Mouse (Mus musculus) embryonic facial prominence, embryonic 11.5 days (tissue): ENCODE data around the gene Pde1b. TPM values are rescaled to one million over a fixed set of nuclear protein-coding genes. Genes with fewer than 3 reads are reported as not detected.
A peak's percentile ranks its signal among the peaks of the same experiment; 100 is the strongest.

Experiments used
- ATAC-seq: fragments of 200-750 bp; cut with Nextera tagmentation; replicated peaks from 2 replicates; pipeline ENCODE4 v1.8.0; 2017; ENCODE audit warnings: low read depth; ENCODE audit not compliant: insufficient number of reproducible peaks, low FRiP score, low TSS enrichment
- DNase-seq: peaks from one replicate; pipeline ENCODE4 v3.0.0-alpha.2; 2015; ENCODE audit warnings: low spot score
- H3K27ac ChIP-seq: fragments of 300-500 bp; sonication (generic); replicated peaks from 2 replicates; pipeline ENCODE4 v1.5.1; 2014; ENCODE audit warnings: mild to moderate bottlenecking, low read depth, low read length, control low read depth
- H3K27me3 ChIP-seq: fragments of 300-500 bp; sonication (generic); 2 replicates; pipeline ENCODE4 v1.6.1; 2014; ENCODE audit warnings: mild to moderate bottlenecking, low read length, moderate library complexity, mixed read lengths; ENCODE audit not compliant: control insufficient read depth, insufficient read depth
- H3K36me3 ChIP-seq: fragments of 300-500 bp; sonication (generic); replicated peaks from 2 replicates; pipeline ENCODE4 v1.6.1; 2014; ENCODE audit warnings: low read depth, mild to moderate bottlenecking, low read length, moderate library complexity, mixed read lengths; ENCODE audit not compliant: control insufficient read depth, insufficient read depth
- H3K4me1 ChIP-seq: fragments of 300-500 bp; sonication (generic); 2 replicates; pipeline ENCODE4 v1.6.1; 2014; ENCODE audit warnings: low read length, mixed read lengths; ENCODE audit not compliant: control insufficient read depth, insufficient read depth
- H3K4me2 ChIP-seq: fragments of 300-500 bp; sonication (generic); 2 replicates; pipeline ENCODE4 v1.6.1; 2014; ENCODE audit warnings: low read depth, mild to moderate bottlenecking, control low read depth, low read length, moderate library complexity
- H3K4me3 ChIP-seq: fragments of 300-500 bp; sonication (generic); 2 replicates; pipeline ENCODE4 v1.5.1; 2014; ENCODE audit warnings: low read depth, low read length, control low read depth
- H3K9ac ChIP-seq: fragments of 300-500 bp; sonication (generic); replicated peaks from 2 replicates; pipeline ENCODE4 v1.6.1; 2014; ENCODE audit warnings: mild to moderate bottlenecking, control low read depth, low read length
- H3K9me3 ChIP-seq: fragments of 300-500 bp; sonication (generic); replicated peaks from 2 replicates; pipeline ENCODE4 v1.6.1; 2016; ENCODE audit warnings: mild to moderate bottlenecking, low read length, inconsistent platforms, mixed read lengths; ENCODE audit not compliant: control insufficient read depth
- WGBS: fragments of 180-500 bp; shearing (Covaris S2); extraction: QIAGEN DNeasy Blood & Tissue Kit; methylation state at CpG from one replicate; pipeline ENCODE4 v1.1.7; 2014; 5-methylcytosine and 5-hydroxymethylcytosine counted together
- polyA plus RNA-seq: library from polyadenylated mRNA; unstranded; fragments of >200 nt; fragmentation: Nextera tagmentation; extraction: Ambion mirVana; gene quantifications from 2 replicates; pipeline ENCODE4 v1.2.1, GENCODE M21; 2014

Pde1b gene
- polyA plus RNA-seq, 1 experiment from 2014 or later, result 8.4 TPM

- Histone ChIP-seq H3K9me3 (no peaks in the 10 kb centered on the region), H3K36me3 (no peaks in the 10 kb centered on the region), H3K27me3 (no peaks in the 10 kb centered on the region; the same call in 1 of the 2 replicates), H3K4me2 (no peak overlapping the region), H3K9ac (no peak overlapping the region), H3K4me1 (no peaks in the 10 kb centered on the region; the same call in 1 of the 2 replicates), H3K4me3 (no peak overlapping the region), H3K27ac (no peak overlapping the region)
- no peak; the same call in 1 of the 2 replicates for ATAC-seq
- WGBS, result 70% methylated on average over 10 of the region's 10 CpGs
- DNase-seq, result no peak
Observed at GRCm38 (mm10) chr15:103496204-103497140, 6.4 kb upstream of the Pde1b start.

GRCm38 (mm10) chr15:103498157-103498556, 4.7 kb upstream of the Pde1b start:
- Histone ChIP-seq H3K9ac (no peak overlapping the region), H3K4me2 (no peak overlapping the region), H3K4me3 (no peak overlapping the region), H3K27ac (no peak overlapping the region), H3K4me1 (no peaks in the 10 kb centered on the region; the same call in 1 of the 2 replicates), H3K27me3 (no peaks in the 10 kb centered on the region; the same call in 1 of the 2 replicates), H3K36me3 (no peaks in the 10 kb centered on the region), H3K9me3 (no peaks in the 10 kb centered on the region)
- WGBS, result 27% methylated on average over 3 of the region's 3 CpGs
- DNase-seq (peak; percentile 63), ATAC-seq (peak; percentile 30; the same call in 1 of the 2 replicates)

- H3K36me3 ChIP-seq, result no peaks in the 10 kb centered on the region
- 58% methylated on average over 1 of the region's 1 CpGs for WGBS
Observed at GRCm38 (mm10) chr15:103500723-103501122, 2.1 kb upstream of the Pde1b start.

GRCm38 (mm10) chr15:103501186-103501585, 1.6 kb upstream of the Pde1b start:
- no peaks in the 10 kb centered on the region; the same call in 1 of the 2 replicates for H3K4me1 ChIP-seq
- H3K27me3 ChIP-seq, result peaks cover 10% of the 10 kb centered on the region

More at GRCm38 (mm10) chr15:103500723-103501122, 2.1 kb upstream of the Pde1b start:
- H3K9me3 ChIP-seq, result no peaks in the 10 kb centered on the region
- no peak for ATAC-seq
- no peak overlapping the region for H3K27ac ChIP-seq
- H3K4me2 ChIP-seq, result no peak overlapping the region
- DNase-seq, result no peak
- H3K4me3 ChIP-seq, result no peak overlapping the region
- no peaks in the 10 kb centered on the region; the same call in 1 of the 2 replicates for H3K4me1 ChIP-seq
- H3K27me3 ChIP-seq, result peaks cover 10% of the 10 kb centered on the region
- no peak overlapping the region for H3K9ac ChIP-seq

GRCm38 (mm10) chr15:103503251-103503600, 392 bp downstream of the Pde1b start:
- H3K4me2 ChIP-seq, result peak overlapping the region; percentile 99
- peak overlapping the region; percentile 61 for H3K4me3 ChIP-seq
- H3K9me3 ChIP-seq, result no peaks in the 10 kb centered on the region
- DNase-seq (no peak), ATAC-seq (peak; percentile 70)
- no peaks in the 10 kb centered on the region for H3K36me3 ChIP-seq
- H3K9ac ChIP-seq, result peak overlapping the region; percentile 58
- H3K27ac ChIP-seq, result no peak overlapping the region
- H3K4me1 ChIP-seq, result no peaks in the 10 kb centered on the region; the same call in 1 of the 2 replicates
- 0% methylated on average over 14 of the region's 15 CpGs for WGBS
- peaks cover 10% of the 10 kb centered on the region for H3K27me3 ChIP-seq

More at GRCm38 (mm10) chr15:103501186-103501585, 1.6 kb upstream of the Pde1b start:
- Histone ChIP-seq H3K4me3 (no peak overlapping the region), H3K36me3 (no peaks in the 10 kb centered on the region), H3K4me2 (no peak overlapping the region), H3K9me3 (no peaks in the 10 kb centered on the region), H3K27ac (no peak overlapping the region), H3K9ac (no peak overlapping the region)
- ATAC-seq (no peak), DNase-seq (no peak)
- WGBS, result 69% methylated on average over 2 of the region's 2 CpGs

- no peak overlapping the region for H3K9ac ChIP-seq
- ATAC-seq (peak; percentile 17), DNase-seq (no peak)
- H3K4me2 ChIP-seq, result peak overlapping the region; percentile 99
- 46% methylated on average over 12 of the region's 12 CpGs for WGBS
- no peak overlapping the region for H3K27ac ChIP-seq
- H3K36me3 ChIP-seq, result no peaks in the 10 kb centered on the region
- H3K9me3 ChIP-seq, result no peaks in the 10 kb centered on the region
- H3K27me3 ChIP-seq, result peaks cover 10% of the 10 kb centered on the region
- H3K4me1 ChIP-seq, result no peaks in the 10 kb centered on the region
- H3K4me3 ChIP-seq, result peak overlapping the region; percentile 61
Observed at GRCm38 (mm10) chr15:103503660-103504059, 826 bp downstream of the Pde1b start.

GRCm38 (mm10) chr15:103509317-103509716, 6.5 kb downstream of the Pde1b start:
- H3K4me3 ChIP-seq, result no peak overlapping the region
- DNase-seq (no peak), ATAC-seq (no peak)
- no peak overlapping the region for H3K27ac ChIP-seq
- no peak overlapping the region for H3K4me2 ChIP-seq
- no peak overlapping the region for H3K9ac ChIP-seq
- 61% methylated on average over 3 of the region's 3 CpGs for WGBS
- H3K27me3 ChIP-seq, result peaks cover under 1% of the 10 kb centered on the region; the same call in 1 of the 2 replicates
- no peaks in the 10 kb centered on the region for H3K4me1 ChIP-seq
- no peaks in the 10 kb centered on the region for H3K36me3 ChIP-seq
- H3K9me3 ChIP-seq, result no peaks in the 10 kb centered on the region

GRCm38 (mm10) chr15:103511652-103512051, 8.8 kb downstream of the Pde1b start:
- H3K4me1 ChIP-seq, result no peaks in the 10 kb centered on the region
- no peak overlapping the region for H3K9ac ChIP-seq
- H3K27me3 ChIP-seq, result no peaks in the 10 kb centered on the region; the same call in 1 of the 2 replicates
- H3K4me2 ChIP-seq, result no peak overlapping the region
- ATAC-seq (no peak), DNase-seq (no peak)
- H3K27ac ChIP-seq, result no peak overlapping the region
- no peak overlapping the region for H3K4me3 ChIP-seq
- H3K36me3 ChIP-seq, result no peaks in the 10 kb centered on the region
- WGBS, result 65% methylated on average over 1 of the region's 1 CpGs
- H3K9me3 ChIP-seq, result no peaks in the 10 kb centered on the region
